Mouse (Mus musculus): Measurements from ENCODE around the gene Ovol3.
"Not testable (repeated sequence)": the region's sequence is repeated elsewhere in the genome, so short reads cannot be mapped to it uniquely, and the experiment has no call there.

The Ovol3 gene

DNA sequence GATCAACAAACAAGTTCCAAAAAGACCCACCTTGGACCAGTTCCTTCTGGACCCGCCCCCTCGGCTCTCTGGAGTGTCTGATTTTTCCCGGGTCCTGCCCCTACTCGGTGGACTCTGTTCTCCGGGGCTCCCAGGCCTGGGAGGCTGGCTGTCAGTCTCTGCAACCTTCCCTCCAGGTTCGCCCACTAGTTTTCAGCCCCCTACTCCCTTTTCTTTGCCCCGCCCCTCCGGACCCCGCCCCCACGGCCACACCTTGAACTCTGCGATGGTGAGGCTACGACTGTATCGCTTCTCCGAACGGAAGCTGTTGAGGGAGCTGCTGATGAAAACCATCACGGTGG lies 4.2 kb downstream of the Ovol3 start:
- DNase-seq (ENCODE audit: extremely low read depth, low read depth) = no peak

DNA sequence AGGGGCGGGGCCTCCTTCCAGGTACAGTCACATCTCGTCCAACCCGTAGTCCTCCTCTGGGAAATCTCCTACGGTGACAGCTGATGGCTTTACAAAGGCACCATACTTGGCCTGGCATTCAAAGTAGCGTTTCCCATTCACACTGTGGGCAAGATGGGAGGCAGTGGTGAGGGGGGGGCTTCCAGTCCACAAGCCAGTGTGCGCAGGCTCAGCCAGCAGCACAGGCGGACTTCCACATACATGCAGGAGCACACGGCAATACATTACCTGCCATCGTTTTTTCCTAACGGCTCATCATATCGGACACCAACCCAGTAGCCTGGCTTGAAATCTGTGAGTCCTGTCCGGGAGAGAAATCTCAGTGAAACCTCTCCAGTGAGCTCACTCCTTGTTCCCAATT lies 11.3 kb downstream of the Ovol3 start:
- DNase-seq (ENCODE audit: extremely low read depth, low read depth) = no peak

DNA sequence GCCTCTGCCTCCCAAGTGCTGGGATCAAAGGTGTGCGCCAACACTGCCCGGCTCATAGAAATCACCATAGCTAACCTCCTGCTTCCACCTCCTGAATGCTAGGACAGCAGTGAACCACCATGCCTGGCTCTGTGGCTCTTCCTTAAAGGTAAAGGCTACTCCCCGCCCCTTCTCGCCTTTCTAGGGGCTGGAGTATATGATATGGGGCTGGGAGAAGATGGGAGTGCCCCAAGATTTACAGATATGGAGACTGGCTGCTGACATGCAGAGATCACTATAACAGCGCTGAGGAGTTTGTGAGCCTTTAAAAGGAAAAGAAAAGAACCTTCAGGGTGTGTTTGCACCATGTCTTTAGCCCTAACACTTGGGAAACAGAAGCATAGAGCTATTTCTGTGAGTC lies 13.3 kb downstream of the Ovol3 start:
- DNase-seq (ENCODE audit: extremely low read depth, low read depth) = no peak

DNA sequence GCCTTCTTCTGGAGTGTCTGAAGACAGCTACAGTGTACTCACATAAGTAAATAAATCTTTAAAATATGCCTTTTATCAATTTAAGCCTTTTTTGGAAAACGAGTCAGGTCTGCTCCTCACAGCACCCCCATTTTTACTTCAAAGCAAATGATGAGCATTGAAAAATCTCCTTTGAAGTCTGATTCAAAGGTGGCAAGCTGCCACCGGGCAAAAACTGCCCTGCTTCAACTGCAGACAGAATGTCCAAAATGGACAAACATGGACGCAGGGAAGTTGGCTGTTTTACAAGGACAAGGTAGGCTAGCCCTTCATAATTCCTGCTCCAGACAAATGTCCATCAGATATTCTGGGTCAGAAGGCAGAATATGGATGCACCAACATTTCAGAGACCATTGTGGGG lies 14.1 kb downstream of the Ovol3 start:
- DNase-seq (ENCODE audit: extremely low read depth, low read depth) = no peak

DNA sequence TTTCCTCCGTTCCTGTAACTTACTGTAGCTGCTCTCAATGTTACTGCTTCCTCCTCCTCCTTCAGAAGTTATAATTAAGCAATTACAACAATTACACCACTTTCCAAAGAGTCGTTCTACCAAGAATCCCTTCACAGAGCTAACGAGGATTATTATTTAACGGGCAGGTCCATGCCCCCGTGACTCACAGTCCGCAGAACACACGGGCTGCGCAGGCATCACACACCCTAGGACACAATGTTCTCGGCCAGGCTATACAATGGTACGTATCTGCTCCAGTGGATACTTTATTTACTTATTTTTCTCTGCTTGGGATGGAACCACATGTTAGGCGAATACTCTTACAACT lies 15.5 kb downstream of the Ovol3 start:
- no peak for DNase-seq (ENCODE audit: extremely low read depth, low read depth)

DNA sequence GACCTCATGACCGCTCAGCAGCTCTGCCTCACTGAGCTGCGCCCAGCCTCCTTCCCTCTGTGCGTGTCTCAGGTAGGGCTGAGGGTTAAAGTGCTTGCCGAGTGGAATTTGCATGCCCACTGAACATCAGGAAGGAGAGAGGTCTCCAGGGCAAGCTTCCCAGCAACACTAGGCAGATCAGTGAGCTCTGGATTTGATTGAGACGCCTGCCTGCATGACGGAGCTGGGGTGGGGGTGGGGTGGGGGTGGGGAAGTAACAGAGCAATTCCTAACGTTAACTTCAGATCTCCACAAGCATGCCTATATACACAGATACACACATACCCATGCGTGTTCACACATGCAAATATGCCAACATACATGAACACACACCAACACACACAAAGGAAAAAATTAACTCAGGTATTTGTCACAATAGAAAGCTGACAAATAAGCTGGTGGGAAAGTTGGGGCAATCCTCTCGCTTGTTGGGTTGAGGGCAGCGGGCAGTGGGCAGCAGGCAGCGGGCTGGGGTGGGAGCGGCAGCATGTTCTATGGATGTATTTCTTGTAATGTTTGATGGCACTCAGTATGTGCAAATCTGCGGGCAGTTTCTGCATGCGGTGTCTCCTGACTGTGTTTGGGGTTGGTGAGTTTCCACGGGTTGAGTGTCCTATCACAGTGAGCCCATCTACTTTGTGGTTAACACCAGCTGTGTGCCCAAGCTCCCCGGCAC lies 16.1 kb downstream of the Ovol3 start:
- DNase-seq (ENCODE audit: extremely low read depth, low read depth) = no peak

DNA sequence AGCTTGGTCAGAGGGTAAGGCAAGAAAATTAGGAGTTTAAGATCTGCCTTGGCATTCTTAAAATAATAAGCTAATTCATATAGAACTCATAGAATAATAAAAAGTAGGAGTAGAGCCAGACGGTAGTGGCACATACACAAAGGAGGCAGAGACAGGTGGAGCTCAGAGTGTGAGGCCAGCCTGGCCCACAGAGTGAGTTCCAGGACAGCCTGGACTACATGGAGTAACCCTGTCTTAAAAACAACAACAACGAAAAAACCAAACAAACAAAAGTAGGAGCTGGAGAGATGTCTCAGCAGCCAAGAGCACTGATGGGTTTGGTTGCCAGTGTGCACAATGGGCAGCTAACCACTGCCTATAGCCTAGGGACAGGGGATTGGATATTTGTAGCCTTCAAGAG lies 18.2 kb downstream of the Ovol3 start:
- no peak for DNase-seq (ENCODE audit: extremely low read depth, low read depth)

DNA sequence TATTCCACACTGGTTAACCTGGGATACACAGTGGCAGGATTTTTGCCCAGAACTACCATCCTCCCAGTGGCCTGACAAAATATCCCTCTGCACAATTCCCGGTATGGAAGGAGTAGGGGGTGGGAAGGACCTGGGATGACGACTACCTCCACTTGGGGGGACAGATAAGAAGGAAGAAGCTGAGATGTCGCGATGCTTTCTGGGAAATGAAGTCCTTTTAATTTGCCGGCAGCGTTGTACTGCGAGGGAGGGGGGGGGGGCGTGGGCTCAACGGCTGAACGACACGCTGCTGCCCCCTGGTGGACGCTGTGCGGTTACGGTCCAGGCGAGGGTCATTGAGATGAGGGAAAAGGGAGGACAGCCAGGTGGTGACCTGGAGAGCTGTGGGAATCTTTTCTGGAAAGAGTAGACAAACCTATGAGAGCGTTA lies 18.8 kb downstream of the Ovol3 start:
- peak; percentile 59 for DNase-seq (ENCODE audit: extremely low read depth, low read depth)

DNA sequence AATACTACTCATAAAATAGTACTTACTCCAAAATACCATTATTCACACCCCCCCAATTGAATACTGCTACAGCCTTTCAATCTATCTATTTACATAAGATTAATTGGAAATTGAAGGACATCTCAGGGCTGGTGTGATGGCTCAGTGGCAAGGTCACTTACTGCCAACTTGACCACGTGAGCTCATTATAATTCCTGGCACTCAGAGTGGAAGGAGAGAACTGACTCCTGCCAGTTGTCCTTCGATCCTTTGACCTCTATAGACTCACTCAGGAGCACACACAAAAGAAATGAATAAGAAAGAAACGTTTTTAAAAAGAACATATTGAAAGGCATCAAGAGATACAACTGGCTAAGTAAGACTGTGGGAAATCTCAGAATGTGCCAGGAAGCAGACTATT lies 19.6 kb downstream of the Ovol3 start:
- DNase-seq (ENCODE audit: extremely low read depth, low read depth) = no peak

DNA sequence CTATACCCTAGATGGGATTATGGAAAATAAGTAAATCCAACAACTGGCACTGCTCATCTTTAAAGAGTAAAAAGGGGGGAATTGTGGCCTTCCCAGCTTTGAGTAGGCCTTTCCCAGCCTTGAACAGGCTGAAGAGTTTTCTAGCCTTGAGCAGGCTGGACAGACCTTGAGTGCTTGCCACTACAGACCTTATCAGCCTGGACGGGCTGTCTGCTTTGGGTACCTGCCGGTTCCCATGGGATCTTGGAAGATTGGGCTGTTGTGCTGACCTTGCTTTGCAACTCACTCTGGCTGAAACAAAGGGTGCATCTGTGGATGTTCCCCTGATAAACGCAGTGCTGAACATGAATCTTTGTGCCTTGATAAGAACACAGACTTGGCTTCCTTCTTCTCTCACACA lies 21.6 kb downstream of the Ovol3 start:
- no peak for DNase-seq (ENCODE audit: extremely low read depth, low read depth)

DNA sequence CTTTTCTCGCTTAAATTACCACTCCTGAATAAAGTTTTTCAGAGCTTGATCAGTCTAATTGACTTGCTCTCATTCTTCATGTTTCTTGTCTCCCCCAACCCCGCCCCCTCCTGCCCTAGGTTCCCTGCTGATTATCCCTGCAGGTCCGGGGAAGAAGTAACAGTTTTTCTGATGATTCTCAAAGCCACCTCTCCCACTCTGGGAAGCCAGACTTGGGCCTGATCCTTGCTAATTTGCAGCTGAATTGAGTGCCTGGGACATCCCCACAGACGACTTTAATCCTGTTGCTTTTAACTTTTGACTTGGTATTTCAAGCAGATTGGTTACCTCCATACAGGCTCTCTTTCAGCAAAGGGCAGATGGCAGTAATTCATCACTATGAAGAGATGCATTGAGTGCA lies 24.5 kb downstream of the Ovol3 start:
- no peak for DNase-seq (ENCODE audit: extremely low read depth, low read depth)

DNA sequence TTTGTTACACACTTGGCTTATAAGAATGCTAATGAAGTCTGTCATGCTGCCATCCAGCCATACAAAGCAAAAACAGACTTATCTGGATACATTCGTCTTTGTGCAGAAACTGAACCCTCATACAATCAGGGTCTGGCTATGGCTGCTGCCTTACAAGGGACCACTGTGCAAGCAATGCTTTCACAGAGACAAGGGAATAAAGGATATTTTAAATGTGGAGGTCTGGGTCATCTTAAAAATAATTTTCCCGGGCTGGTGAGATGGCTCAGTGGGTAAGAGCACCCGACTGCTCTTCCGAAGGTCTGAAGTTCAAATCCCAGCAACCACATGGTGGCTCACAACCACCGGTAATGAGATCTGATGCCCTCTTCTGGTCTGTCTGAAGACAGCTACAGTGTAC lies 29.2 kb downstream of the Ovol3 start:
- not testable (repeated sequence) for DNase-seq (ENCODE audit: extremely low read depth, low read depth)

DNA sequence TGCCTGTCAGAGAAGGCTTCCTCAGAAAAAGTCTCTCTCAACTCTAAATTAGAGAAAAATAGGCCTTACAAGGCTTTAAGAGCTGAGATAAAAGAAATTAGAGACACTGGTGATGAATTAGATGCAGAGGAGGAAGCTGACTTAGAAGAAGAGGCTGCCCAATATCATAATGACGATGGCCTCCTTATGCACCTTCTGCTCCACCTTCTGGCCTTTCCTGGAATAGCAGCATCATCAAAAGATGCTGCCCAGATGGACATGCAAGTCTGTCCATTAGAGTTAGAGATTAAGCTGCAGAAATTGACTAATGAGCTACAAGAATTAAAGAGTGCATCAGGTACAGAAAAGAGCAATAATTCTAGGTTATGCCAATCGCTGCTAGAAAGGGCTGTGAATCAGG lies 30.1 kb downstream of the Ovol3 start:
- DNase-seq (ENCODE audit: extremely low read depth, low read depth) = peak; percentile 64

DNA sequence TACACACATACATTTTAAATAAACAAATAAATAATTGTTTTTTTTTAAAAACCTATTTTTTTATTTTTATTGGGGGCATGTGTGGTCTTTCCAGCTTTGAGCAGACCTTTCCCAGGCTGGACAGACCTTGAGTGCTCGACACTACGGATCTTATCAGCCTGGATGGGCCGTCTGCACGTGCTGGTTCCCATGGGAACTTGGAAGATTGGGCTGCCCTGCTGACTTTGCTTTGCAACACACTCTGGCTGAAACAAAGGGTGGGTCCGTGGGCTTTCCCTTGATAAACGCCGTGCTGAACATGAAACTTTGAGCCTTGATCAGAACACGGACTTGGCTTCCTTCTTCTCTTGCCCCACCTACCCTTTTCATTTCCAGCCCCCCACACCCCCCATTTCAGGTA lies 31.1 kb downstream of the Ovol3 start:
- DNase-seq (ENCODE audit: extremely low read depth, low read depth) = no peak

DNA sequence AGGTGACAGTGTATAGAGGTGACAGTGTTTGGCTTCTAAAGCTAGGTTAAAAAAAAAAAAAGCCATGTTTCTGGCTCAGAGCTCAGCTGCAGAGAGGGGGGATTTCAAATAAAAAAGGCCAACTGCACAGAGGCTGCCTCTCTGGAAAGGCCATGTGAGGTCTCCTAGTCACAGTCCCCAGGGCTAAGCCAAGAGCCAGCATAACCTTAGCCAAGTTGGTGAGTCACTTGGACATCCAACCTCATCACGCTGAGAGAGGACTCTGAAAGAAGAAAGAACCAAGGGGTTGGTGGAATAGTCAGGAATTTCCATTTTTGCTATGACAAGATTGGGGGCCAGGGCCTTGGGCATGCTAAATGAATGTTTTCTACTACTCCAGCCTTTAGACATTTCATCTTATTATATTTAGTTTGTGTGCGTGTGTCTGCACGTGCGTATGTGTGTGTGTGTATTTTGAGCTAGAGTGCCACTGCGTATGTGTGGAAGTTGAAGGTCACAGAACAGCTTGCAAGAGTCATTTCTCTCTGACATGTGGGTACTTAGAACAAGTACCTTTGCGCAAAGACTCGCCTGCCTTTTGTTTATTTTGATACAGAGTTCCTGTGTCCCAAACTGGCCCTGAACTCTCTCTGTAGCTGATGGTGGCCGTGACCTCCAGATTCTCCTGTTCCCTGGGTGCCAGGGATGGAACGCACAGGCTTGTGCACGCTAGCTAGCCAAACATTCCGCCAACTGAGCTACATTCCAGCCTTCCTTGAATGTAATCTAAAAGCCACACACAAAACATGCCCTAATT lies 32.4 kb downstream of the Ovol3 start:
- DNase-seq (ENCODE audit: extremely low read depth, low read depth) = no peak

DNA sequence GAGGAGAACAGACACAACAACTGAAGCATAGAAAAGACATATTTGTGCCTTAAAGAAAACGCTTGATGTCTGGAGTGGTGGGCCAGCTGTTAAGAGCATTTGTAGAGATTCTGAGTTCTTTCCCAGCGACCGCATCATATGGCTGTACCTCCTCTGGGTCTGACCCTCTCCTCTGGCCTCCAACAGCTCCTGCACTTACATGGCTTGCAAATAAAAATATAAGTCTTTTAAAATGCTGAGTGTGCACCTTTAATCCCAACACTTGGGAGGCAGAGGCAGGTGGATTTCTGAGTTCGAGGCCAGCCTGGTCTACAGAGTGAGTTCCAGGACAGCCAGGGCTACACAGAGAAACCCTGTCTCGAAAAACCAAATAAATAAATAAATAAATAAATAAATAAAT lies 34.9 kb downstream of the Ovol3 start:
- DNase-seq (ENCODE audit: extremely low read depth, low read depth) = not testable (repeated sequence)

DNA sequence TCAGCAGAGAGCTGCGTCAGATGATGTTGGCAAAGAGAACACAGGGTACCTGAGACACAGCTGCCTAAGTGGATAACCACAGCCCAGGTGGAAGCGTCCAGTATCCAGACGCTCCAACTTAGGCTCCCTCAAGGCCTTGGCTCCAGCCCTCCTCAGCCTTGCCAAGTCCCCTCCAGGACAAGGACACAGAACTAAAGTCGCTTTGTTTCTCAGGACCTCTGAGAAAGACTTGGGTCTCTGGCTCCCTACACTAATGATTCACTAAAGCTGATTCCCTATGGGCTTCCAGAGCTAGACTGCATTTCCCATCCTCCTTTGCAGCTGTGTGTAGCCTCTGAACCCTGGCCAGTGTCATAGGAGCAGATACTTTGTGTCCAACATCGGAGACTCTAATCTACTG lies 35.3 kb downstream of the Ovol3 start:
- no peak for DNase-seq (ENCODE audit: extremely low read depth, low read depth)

DNA sequence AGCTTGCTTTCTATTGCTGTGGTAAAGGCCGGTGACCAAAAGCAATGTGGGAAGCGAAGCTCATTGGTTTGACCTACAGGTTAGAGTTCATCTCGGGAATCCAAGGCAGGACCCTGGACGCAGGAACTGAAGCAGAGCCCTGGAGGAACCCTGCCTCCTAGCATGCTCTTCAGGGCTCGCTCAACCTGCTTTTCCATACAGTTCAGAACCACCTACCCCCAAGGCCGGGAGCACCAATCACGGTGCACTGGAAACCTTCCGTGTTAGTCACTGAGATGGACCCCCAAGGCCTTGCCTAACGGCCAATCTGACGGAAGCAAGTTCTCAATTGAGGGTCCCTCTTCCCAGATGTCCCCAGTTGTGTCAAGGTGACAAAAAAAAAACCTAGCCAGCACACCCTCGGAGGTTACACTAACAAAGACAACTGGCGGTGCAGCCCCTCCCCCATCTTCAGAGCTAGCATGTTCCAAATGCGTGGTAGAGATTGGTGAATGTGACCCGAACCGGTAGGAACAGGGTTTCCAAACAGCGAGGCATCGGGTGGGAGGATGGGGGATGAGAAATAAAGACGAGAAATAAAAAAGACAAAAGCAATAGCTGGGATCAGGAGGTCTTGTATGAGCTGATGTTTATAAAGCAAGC lies 35.9 kb downstream of the Ovol3 start:
- no peak for DNase-seq (ENCODE audit: extremely low read depth, low read depth)

DNA sequence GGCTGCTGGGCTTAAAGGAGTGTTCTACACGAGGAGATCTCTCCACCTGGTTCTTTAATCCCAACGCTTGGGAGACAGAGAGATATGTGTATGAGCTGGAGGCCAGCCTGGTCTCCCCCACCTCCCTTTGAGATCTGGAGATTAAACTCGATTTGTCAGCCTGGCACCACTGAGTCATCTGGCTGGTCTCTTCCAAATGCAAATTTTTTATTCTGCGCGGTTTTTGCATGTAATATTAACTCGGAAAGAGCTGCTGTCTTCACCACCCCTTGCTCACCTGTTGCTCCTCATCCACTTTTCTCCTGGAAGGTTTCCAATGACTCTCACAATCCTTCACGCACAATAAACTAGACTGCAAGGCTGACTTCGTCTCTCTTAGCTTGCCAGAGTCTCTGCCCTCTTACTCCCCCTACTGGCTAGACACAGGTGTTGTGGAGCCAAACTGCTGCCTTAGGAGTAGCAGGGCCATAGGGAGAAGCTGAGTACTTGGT lies 37.0 kb downstream of the Ovol3 start, which contains the start of gene Capns1:
Gene Capns1, minus strand, starts transcription at position 331 of the 491 bp plus-strand sequence.
- peak; percentile 71 for DNase-seq (ENCODE audit: extremely low read depth, low read depth)

DNA sequence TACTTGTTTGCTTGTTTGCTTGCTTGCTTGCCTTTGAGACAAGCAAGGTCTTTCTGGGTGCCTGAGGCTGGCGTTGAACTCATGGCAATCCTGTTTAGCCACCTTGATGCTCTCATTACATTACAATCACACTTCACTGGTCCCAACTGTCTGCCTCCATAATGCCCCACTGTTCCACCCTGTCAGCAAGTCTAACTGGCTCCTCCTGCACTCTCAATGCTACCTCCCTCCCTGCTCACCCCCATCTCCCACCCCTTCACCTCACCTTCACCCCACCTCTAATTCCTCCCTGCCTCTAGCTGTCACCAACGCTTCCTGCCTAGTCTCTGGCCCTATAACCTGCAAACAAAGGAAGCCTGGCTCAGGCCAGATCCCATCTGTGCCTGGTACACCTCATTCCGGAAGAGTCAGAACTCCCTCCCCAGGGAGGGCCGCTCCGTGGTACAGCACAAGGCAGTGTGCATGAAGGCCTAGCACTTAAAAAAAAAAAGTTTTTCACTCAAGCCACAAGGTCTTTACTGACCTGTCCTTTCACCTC lies 37.9 kb downstream of the Ovol3 start:
- no peak for DNase-seq (ENCODE audit: extremely low read depth, low read depth)

DNA sequence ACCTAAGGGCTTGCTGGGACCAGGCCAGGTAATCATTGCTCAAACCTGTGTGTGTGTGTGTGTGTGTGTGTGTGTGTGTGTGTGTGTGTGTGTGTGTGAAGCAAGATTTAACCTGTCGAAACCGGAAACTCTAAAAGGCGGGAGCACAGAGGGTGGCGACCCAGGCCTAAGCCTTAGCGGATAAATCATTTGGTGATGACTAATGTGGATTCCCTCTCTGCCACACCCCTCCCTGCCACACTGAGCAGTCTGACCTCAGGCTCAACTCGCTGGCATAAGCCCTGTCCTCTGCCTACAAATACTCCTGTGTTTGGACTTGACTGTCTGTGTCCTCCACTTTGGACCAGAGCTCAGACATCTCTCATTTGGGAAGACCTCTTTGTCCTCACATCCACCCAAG lies 39.4 kb downstream of the Ovol3 start:
- no peak for DNase-seq (ENCODE audit: extremely low read depth, low read depth)

DNA sequence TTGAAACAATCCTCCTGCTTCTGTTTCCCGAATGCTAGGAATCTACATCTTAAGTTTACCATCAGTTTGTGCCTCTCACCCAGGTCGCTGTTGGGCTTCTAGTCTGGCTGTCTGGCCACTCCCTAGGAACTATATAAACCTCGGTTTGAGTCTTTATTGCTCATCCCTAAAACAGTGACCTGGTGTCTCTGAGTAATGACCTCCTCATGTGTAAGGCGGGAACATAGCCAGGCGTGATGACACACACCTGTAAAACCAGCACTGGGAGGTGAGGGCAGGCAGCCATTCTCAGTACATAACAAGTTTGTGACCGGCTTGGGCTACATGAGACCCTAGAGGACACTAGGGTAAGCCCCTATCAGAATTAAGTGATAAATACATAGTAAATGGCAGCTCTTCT lies 40.1 kb downstream of the Ovol3 start:
- no peak for DNase-seq (ENCODE audit: extremely low read depth, low read depth)

Data from MEL-GATA-1-ER (cell line).